Mouse (Mus musculus) cerebellum, adult 2 months (tissue): ENCODE results near the gene Rin3.

Experiments used
- CTCF ChIP-seq: fragments of 200-500 bp; IDR thresholded peaks from 2 replicates; pipeline ENCODE4 v1.5.1; 2011; ENCODE audit warnings: low read depth, mild to moderate bottlenecking, control low read depth, low read length, moderate library complexity, borderline replicate concordance; ENCODE audit not compliant: insufficient read depth
- POLR2A ChIP-seq: fragments of 200-500 bp; IDR thresholded peaks from 2 replicates; pipeline ENCODE4 v1.6.1; 2011; ENCODE audit warnings: low read length, control low read depth, borderline replicate concordance; ENCODE audit not compliant: insufficient read depth

- TF ChIP-seq CTCF, result no peak
- no peak for TF ChIP-seq POLR2A
Observed at GRCm38 (mm10) chr12:102423625-102424024, 140.8 kb downstream of the Rin3 start.
